In genomic region chr15:80235535-80235934, GRCm38 (mm10) we compare ENCODE assay signal across 8 mouse cellular contexts. TPM values are rescaled to one million over a fixed set of nuclear protein-coding genes. Genes with fewer than 3 reads are reported as not detected.
DNase-seq lines count a peak whose midpoint lies in the region; ATAC-seq and TF ChIP-seq lines count a peak whose summit lies in the region.

Gene AC140267.1, plus strand, starts transcription at chr15:80235835.

- peak within 1 kb of the TSS; percentile 95 for H3K4me2 ChIP-seq in hindbrain, postnatal 0 days (ENCODE audit: low read depth, low read length)
- H3K4me2 ChIP-seq in midbrain, postnatal 0 days (ENCODE audit: low read depth, low read length, poor library complexity, severe bottlenecking), result peak within 1 kb of the TSS; percentile 92

- ATAC-seq in hindbrain, postnatal 0 days, result no peak
- ATAC-seq in midbrain, postnatal 0 days (ENCODE audit: low FRiP score), result no peak

- intact Hi-C loops in left cerebral cortex, adult 2 months (cut with DNase I), result loop anchor here (2.0 kb wide), 1 partner anchor 19 kb away; the partner anchor contains the start of gene Atf4
- intact Hi-C loops in gastrocnemius, postnatal 14 days (cut with DNase I; ENCODE audit: low total_unique reads), result no loop called here

- H3K27ac ChIP-seq in left cerebral cortex, adult 2 months, result no peak within 1 kb of the TSS
- no peak within 1 kb of the TSS for H3K27ac ChIP-seq in embryonic fibroblast, embryonic 13.5 days (ENCODE audit: insufficient read depth, low read length)
- no peak within 1 kb of the TSS for H3K27ac ChIP-seq in hindbrain, postnatal 0 days
- H3K27ac ChIP-seq in midbrain, postnatal 0 days (ENCODE audit: low read depth, low read length), result peak within 1 kb of the TSS; percentile 78; the same call in 1 of the 2 replicates

- peak within 1 kb of the TSS; percentile 89; the same call in 1 of the 2 replicates for H3K9ac ChIP-seq in hindbrain, postnatal 0 days (replicated peaks; ENCODE audit: low read length)
- H3K9ac ChIP-seq in midbrain, postnatal 0 days (replicated peaks; ENCODE audit: low read length, poor library complexity, severe bottlenecking), result peak within 1 kb of the TSS; percentile 77; the same call in 1 of the 2 replicates

- no peaks in the 10 kb centered on the region for H3K4me1 ChIP-seq in embryonic fibroblast, embryonic 13.5 days (ENCODE audit: control insufficient read depth, insufficient read depth, low read length)
- H3K4me1 ChIP-seq in hindbrain, postnatal 0 days (ENCODE audit: insufficient read depth, low read length), result 0 out of 2 replicates have a peak, but pooled peaks cover 7% of the 10 kb centered on the region
- H3K4me1 ChIP-seq in midbrain, postnatal 0 days (ENCODE audit: insufficient read depth, low read length), result peaks cover 5% of the 10 kb centered on the region; the same call in 1 of the 2 replicates

- H3K4me3 ChIP-seq in left cerebral cortex, adult 2 months, result peak within 1 kb of the TSS; percentile 100
- H3K4me3 ChIP-seq in embryonic fibroblast, embryonic 13.5 days (ENCODE audit: insufficient read depth, low read length), result peak within 1 kb of the TSS; percentile 91
- peak within 1 kb of the TSS; percentile 90 for H3K4me3 ChIP-seq in hindbrain, postnatal 0 days (ENCODE audit: low read length)
- H3K4me3 ChIP-seq in midbrain, postnatal 0 days (ENCODE audit: low read depth, low read length), result peak within 1 kb of the TSS; percentile 83

- no peaks in the 10 kb centered on the region for H3K9me3 ChIP-seq in hindbrain, postnatal 0 days (ENCODE audit: low read length)
- H3K9me3 ChIP-seq in midbrain, postnatal 0 days (ENCODE audit: low read length), result no peaks in the 10 kb centered on the region

- 95% methylated on average over 9 of the region's 9 CpGs for WGBS in hindbrain, postnatal 0 days
- 94% methylated on average over 9 of the region's 9 CpGs for WGBS in midbrain, postnatal 0 days

- no peak for DNase-seq in left cerebral cortex, adult 2 months (ENCODE audit: extremely low spot score in 1 of 2, low spot score in 2 of 2)
- DNase-seq in left cerebral cortex, adult 8-10 months (ENCODE audit: low spot score in 2 of 2), result no peak
- no peak for DNase-seq in hindbrain, postnatal 0 days (ENCODE audit: low spot score)
- no peak for DNase-seq in midbrain, postnatal 0 days (ENCODE audit: low spot score)
- DNase-seq in natural killer cell, adult 2 months (ENCODE audit: low spot score in 2 of 2), result no peak
- DNase-seq in gastrocnemius, postnatal 14 days, result no peak
- DNase-seq in adrenal gland, adult 2 months, result no peak

- TF ChIP-seq CTCF in left cerebral cortex, adult 2 months (IDR thresholded peaks at IDR 0.05), result no peak
- no peak for TF ChIP-seq CTCF in embryonic fibroblast, embryonic 13.5 days (IDR thresholded peaks at IDR 0.05; ENCODE audit: borderline replicate concordance, insufficient read depth, low read length)
- no peak for TF ChIP-seq CTCF in hindbrain, postnatal 0 days (IDR thresholded peaks at IDR 0.05; ENCODE audit: low read depth)
- no peak for TF ChIP-seq CTCF in midbrain, postnatal 0 days (IDR thresholded peaks at IDR 0.05)

- peaks cover 29% of the 10 kb centered on the region for H3K36me3 ChIP-seq in hindbrain, postnatal 0 days (ENCODE audit: insufficient read depth, low read length)
- peaks cover 24% of the 10 kb centered on the region for H3K36me3 ChIP-seq in midbrain, postnatal 0 days (ENCODE audit: insufficient read depth, low read length)

- no peaks in the 10 kb centered on the region for H3K27me3 ChIP-seq in hindbrain, postnatal 0 days (ENCODE audit: insufficient read depth, low read length)
- no peaks in the 10 kb centered on the region for H3K27me3 ChIP-seq in midbrain, postnatal 0 days (ENCODE audit: insufficient read depth, low read length)

- TF ChIP-seq POLR2A in embryonic fibroblast, embryonic 13.5 days (IDR thresholded peaks at IDR 0.05; ENCODE audit: low read depth, low read length), result no peak

RNA-seq across cellular contexts. Expression of gene AC140267.1, which starts in this region (rescaled TPM):
- total RNA-seq in left cerebral cortex, adult 2 months (2021), result 10 to 100 TPM; 20.0 to 28.1 TPM
- 10 to 100 TPM in 2 of 4 experiments, 1 to 10 TPM in 2; 6.0 to 10.8 (median 9.5) TPM for total RNA-seq in left cerebral cortex, adult 8-10 months (2022)
- not detected in 2 replicates for polyA plus RNA-seq in embryonic fibroblast, embryonic 13.5 days (2011; ENCODE audit: insufficient read length, low read depth, missing spikeins)
- not detected in 2 replicates for total RNA-seq in hindbrain, postnatal 0 days (2014; rRNA removed)
- not detected in 2 replicates for polyA plus RNA-seq in hindbrain, postnatal 0 days (2015; fragmentation: Nextera tagmentation; extraction: Ambion mirVana)
- not detected in 2 replicates for total RNA-seq in midbrain, postnatal 0 days (2014; rRNA removed)
- 5.1 and 5.6 TPM in 2 replicates for polyA plus RNA-seq in midbrain, postnatal 0 days (2015; fragmentation: Nextera tagmentation; extraction: Ambion mirVana)
- 1 to 10 TPM; 2.2 to 6.2 TPM for total RNA-seq in gastrocnemius, postnatal 14 days (2021)
- 10 to 100 TPM in 1 of 2 experiments, 1 to 10 TPM in 1; 6.8 to 20.2 TPM for total RNA-seq in adrenal gland, adult 2 months (2021)
- polyA plus RNA-seq in adrenal gland, adult 2 months (2012; rRNA removed), result not detected in 2 replicates
